Mouse (Mus musculus): ENCODE results near the gene Map3k6. TPM values are rescaled to one million over a fixed set of nuclear protein-coding genes. Genes with fewer than 3 reads are reported as not detected.

The Map3k6 gene
- total and polyA plus RNA-seq, 2 experiments from 2014 or later: 5.8 to 11.7 TPM

DNA sequence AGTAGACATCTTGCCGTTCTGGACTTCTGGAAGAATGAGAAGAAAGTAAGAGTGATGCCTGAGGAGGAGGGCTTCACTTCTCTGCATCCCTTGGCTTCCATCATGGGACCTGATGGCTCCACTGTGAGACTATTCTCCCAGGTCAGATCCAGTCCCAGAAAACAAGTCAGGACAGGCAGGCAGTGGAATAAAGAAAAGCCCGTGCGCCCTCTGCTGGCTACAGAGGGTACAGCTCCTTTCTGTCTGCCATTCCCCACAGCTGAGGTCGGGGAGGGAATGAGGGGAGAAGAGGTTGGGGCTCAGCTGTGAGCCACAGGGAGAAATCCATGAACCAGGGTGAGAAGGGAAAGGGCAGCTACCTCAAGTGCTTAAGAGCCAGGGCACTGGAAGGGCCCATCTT is 61.2 kb downstream of the Map3k6 start:
- DNase-seq (ENCODE audit: low spot score) (peak; percentile 80), ATAC-seq (no peak)
- WGBS: 24% methylated on average over 4 of the region's 4 CpGs
- Histone ChIP-seq H3K27me3 (ENCODE audit: insufficient read depth, low read length) (no peaks in the 10 kb centered on the region), H3K4me2 (ENCODE audit: low read depth, low read length) (no peak overlapping the region), H3K27ac (no peak overlapping the region), H3K9ac (replicated peaks; ENCODE audit: low read length) (no peak overlapping the region), H3K4me3 (ENCODE audit: low read length) (no peak overlapping the region), H3K36me3 (ENCODE audit: insufficient read depth, low read length) (peaks cover 6% of the 10 kb centered on the region; the same call in 1 of the 2 replicates), H3K9me3 (ENCODE audit: low read length) (no peaks in the 10 kb centered on the region), H3K4me1 (ENCODE audit: insufficient read depth, low read length) (peaks cover 26% of the 10 kb centered on the region)
- TF ChIP-seq CTCF (IDR thresholded peaks at IDR 0.05; ENCODE audit: low read depth): peak; percentile 96

Small RNA genes lying within 50 kb of the gene (microRNA-seq; reads per million reads assigned to microRNA genes)
- 0.35 to 1.8 reads per million in 2 experiments for gene Mir7017

Other genes starting within 250 kb of the Map3k6 start
- 88.2 and 106 TPM in 2 replicates for gene Ahdc1, start 229.6 kb upstream of the Map3k6 start, total RNA-seq (2014; rRNA removed)
- gene Ahdc1, start 229.6 kb upstream of the Map3k6 start, polyA plus RNA-seq (2015; fragmentation: Nextera tagmentation; extraction: Ambion mirVana): 9.7 and 10.8 TPM in 2 replicates
- 14.1 and 14.7 TPM in 2 replicates for gene Wasf2, start 110.3 kb upstream of the Map3k6 start, total RNA-seq (2014; rRNA removed)
- 27.5 and 32.3 TPM in 2 replicates for gene Wasf2, start 110.3 kb upstream of the Map3k6 start, polyA plus RNA-seq (2015; fragmentation: Nextera tagmentation; extraction: Ambion mirVana)
- 6.2 and 6.9 TPM in 2 replicates for gene Cd164l2, start 28.7 kb upstream of the Map3k6 start, total RNA-seq (2014; rRNA removed)
- 9.6 and 11.9 TPM in 2 replicates for gene Cd164l2, start 28.7 kb upstream of the Map3k6 start, polyA plus RNA-seq (2015; fragmentation: Nextera tagmentation; extraction: Ambion mirVana)
- 7.0 and 7.3 TPM in 2 replicates for gene Gpr3, start 28.3 kb upstream of the Map3k6 start, total RNA-seq (2014; rRNA removed)
- gene Gpr3, start 28.3 kb upstream of the Map3k6 start, polyA plus RNA-seq (2015; fragmentation: Nextera tagmentation; extraction: Ambion mirVana): 4.5 and 5.5 TPM in 2 replicates
- gene Sytl1, start 22.3 kb downstream of the Map3k6 start, total RNA-seq (2014; rRNA removed): 1.4 TPM in 1 of 2 replicates, not detected in the other
- gene Sytl1, start 22.3 kb downstream of the Map3k6 start, polyA plus RNA-seq (2015; fragmentation: Nextera tagmentation; extraction: Ambion mirVana): 0.18 and 0.40 TPM in 2 replicates
- 120 and 138 TPM in 2 replicates for gene Tmem222, start 37.0 kb downstream of the Map3k6 start, total RNA-seq (2014; rRNA removed)
- gene Tmem222, start 37.0 kb downstream of the Map3k6 start, polyA plus RNA-seq (2015; fragmentation: Nextera tagmentation; extraction: Ambion mirVana): 127 and 136 TPM in 2 replicates
- gene Wdtc1, start 112.7 kb downstream of the Map3k6 start, total RNA-seq (2014; rRNA removed): 47.7 and 51.9 TPM in 2 replicates
- gene Wdtc1, start 112.7 kb downstream of the Map3k6 start, polyA plus RNA-seq (2015; fragmentation: Nextera tagmentation; extraction: Ambion mirVana): 12.8 and 14.9 TPM in 2 replicates
- 21.2 and 21.7 TPM in 2 replicates for gene Slc9a1, start 128.9 kb downstream of the Map3k6 start, total RNA-seq (2014; rRNA removed)
- gene Slc9a1, start 128.9 kb downstream of the Map3k6 start, polyA plus RNA-seq (2015; fragmentation: Nextera tagmentation; extraction: Ambion mirVana): 8.2 and 10.1 TPM in 2 replicates
- gene Tent5b, start 239.3 kb downstream of the Map3k6 start, total RNA-seq (2014; rRNA removed): 1.3 and 3.6 TPM in 2 replicates
- gene Tent5b, start 239.3 kb downstream of the Map3k6 start, polyA plus RNA-seq (2015; fragmentation: Nextera tagmentation; extraction: Ambion mirVana): 0.49 and 0.55 TPM in 2 replicates

All from hindbrain, postnatal 0 days (tissue).